Mouse (Mus musculus): Measurements from ENCODE around the gene Nr2c2ap.

Gene Nr2c2ap

DNA sequence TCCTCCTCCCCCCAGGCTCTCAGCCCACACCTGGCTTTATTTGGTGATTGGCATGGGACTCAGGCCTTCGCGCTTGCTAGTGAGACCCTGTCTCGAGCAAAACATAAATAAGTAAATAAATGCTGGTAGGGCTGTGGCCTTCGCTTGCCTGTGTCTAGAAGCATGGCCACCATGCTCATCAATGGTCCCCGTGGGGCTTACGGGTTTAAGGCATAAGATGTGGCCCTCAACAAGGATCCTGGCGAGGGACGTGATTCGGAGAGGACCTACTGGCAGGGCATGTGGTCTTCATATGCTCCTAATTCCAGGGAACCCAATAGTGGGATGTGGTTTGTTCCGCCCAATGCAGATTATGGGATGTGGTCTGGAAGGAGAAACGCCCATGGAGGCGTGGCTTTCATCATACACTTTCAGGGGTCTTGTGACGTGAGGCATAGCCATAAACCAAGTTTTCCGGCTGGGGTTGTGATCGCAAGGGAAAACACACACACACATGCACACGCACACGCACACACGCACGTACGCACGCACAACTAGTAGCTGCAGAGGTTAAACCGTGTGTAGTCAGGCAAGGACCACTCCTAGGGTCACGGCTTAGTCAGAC lies 19.8 kb upstream of the Nr2c2ap start:
- no peaks in the 10 kb centered on the region for H3K27me3 ChIP-seq (ENCODE audit: control insufficient read depth, insufficient read depth, low read length, poor library complexity, severe bottlenecking)
- DNase-seq (ENCODE audit: low read depth, low spot score): no peak
- no peaks in the 10 kb centered on the region for H3K36me3 ChIP-seq (ENCODE audit: control insufficient read depth, insufficient read depth, low read length, poor library complexity, severe bottlenecking)

DNA sequence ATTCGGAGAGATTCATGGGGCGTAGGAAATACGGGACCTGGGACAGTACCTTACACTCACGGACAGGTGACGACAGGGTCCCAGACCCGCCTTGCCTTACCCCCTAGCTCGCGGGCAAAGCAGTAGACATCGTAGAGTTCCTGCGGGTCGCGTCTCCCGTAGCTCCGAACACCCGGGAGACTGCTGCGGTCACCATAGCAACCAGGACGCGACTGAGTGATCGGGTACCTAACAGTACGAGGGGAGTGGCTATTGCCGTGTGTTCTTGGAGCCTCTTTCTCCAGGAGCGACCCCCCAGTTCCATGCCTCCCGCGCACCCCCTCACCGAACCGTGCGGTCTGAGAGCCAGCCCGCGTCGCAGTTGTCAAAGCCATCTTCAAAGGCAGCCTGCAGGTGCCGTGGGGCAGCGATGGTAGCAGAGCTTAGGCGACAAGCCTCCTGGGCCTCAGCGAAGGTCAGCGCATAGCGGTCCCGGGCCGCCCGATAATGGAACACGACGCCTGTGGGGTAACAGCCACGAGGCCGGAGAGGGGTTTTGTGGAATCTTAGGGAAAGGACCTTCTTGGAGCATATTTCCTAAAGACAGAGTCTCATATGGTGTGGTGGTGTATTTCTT lies 18.6 kb upstream of the Nr2c2ap start:
- no peaks in the 10 kb centered on the region for H3K36me3 ChIP-seq (ENCODE audit: control insufficient read depth, insufficient read depth, low read length, poor library complexity, severe bottlenecking)
- DNase-seq (ENCODE audit: low read depth, low spot score): peak; percentile 31

DNA sequence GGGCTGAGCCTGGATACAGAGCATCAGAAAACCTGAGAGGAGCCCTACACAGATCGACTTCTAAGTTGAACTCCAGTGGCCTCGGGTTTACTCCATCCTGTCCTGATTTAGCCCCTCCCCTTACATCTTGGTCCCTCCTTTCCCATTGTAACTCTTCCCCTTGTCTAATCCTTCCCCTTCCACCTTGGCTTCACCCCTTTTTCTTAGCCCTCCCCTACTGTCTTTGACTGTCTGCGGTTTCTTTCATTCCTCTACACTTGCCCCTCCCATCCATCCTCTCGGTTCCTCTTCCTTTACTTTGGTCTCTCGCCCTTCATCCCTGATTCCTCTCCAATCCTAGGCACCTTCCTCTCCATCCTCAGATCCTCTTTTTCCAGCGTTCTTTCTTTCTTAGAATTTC lies 16.6 kb upstream of the Nr2c2ap start:
- no peak for DNase-seq (ENCODE audit: low read depth, low spot score)
- Histone ChIP-seq H3K27me3 (ENCODE audit: control insufficient read depth, insufficient read depth, low read length, poor library complexity, severe bottlenecking) (no peaks in the 10 kb centered on the region), H3K36me3 (ENCODE audit: control insufficient read depth, insufficient read depth, low read length, poor library complexity, severe bottlenecking) (no peaks in the 10 kb centered on the region)

More for the DNA sequence above, 18.6 kb upstream of the Nr2c2ap start:
- no peaks in the 10 kb centered on the region for H3K27me3 ChIP-seq (ENCODE audit: control insufficient read depth, insufficient read depth, low read length, poor library complexity, severe bottlenecking)

DNA sequence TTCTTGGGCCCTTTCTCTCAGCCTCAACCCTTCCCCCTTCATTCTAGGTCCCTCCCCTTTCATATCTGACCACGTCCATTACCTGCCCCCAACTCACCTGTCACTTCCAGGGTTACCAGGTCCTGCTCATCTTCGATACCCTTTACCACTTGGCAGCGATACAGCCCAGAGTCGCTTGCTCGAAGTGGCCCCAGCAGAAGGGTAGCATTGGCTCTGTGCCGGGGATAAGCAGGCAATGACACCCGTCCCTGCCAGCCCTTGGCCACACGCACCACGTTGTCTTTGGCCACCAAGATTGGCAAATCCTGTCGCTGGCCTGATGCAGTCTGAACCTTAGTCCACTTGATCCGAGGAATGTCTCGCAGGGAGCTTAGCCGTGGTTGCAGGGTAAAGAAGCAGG lies 16.2 kb upstream of the Nr2c2ap start:
- Histone ChIP-seq H3K36me3 (ENCODE audit: control insufficient read depth, insufficient read depth, low read length, poor library complexity, severe bottlenecking) (no peaks in the 10 kb centered on the region), H3K27me3 (ENCODE audit: control insufficient read depth, insufficient read depth, low read length, poor library complexity, severe bottlenecking) (no peaks in the 10 kb centered on the region)
- no peak for DNase-seq (ENCODE audit: low read depth, low spot score)

DNA sequence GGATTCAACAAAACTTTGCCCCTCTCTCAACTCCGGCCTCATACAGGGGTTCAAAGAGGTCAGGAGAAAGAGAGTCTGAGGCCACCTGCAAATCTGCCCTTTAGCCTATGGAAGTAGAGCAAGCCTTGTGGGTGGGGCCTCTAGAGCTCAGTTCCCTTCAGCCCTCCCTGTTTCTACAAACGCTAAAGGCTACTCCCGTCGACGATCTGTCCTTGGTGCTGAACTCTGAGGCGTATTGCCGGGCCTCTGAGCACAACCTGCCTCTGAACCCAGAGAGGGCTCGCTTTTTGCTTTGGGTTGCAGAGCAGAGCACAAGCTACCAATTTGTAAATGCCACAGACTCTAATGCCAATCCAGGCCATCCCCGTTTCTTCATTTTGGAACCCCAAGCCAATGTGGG lies 13.5 kb upstream of the Nr2c2ap start:
- peak; percentile 64 for DNase-seq (ENCODE audit: low read depth, low spot score)
- H3K27me3 ChIP-seq (ENCODE audit: control insufficient read depth, insufficient read depth, low read length, poor library complexity, severe bottlenecking): no peaks in the 10 kb centered on the region
- no peaks in the 10 kb centered on the region for H3K36me3 ChIP-seq (ENCODE audit: control insufficient read depth, insufficient read depth, low read length, poor library complexity, severe bottlenecking)

DNA sequence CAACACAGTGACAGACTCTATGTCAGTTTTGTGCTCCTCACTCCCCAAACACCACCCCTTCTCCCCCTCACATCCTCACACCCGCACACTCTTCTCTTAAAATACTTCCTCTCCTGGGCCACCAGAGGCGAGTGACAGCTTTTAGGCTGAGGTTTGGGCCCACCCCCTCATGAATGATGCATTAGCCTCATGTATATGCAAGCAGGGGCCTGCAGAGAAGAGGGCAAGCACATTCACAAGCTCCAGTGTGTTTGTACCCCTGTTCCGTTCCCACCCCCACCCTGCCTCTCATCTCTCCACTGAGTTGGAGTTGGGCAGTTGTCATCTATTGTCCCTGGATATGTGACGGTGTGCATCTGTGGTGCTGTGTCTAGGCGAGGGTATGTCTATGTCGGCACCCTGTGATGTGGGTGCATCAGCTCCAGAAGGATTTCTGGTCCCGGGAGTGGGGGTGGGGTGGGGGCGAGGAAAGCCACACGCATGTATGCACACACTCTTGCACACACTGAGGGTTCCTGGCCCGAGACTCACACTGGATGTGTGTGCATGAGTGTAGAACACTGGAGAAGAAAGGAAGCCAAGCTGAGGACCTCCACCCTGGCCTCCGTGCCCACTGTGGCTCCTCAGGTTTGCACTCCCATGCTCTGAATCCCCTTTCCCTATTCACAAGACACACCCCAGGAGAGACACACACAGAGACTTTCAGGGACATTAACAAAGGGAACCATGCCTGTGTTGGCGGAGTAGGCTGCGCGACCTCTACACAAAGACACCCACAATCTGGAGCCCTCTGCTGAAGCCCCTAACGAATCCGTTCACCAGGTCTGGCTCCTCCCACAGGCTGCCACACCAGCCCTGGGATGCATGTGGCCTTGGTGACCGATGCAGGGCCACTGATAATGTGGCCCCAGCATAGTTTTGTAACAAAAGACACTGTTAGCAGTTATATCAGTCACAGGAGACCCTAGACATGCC lies 12.1 kb upstream of the Nr2c2ap start:
- DNase-seq (ENCODE audit: low read depth, low spot score): peak; percentile 42
- Histone ChIP-seq H3K36me3 (ENCODE audit: control insufficient read depth, insufficient read depth, low read length, poor library complexity, severe bottlenecking) (no peaks in the 10 kb centered on the region), H3K27me3 (ENCODE audit: control insufficient read depth, insufficient read depth, low read length, poor library complexity, severe bottlenecking) (no peaks in the 10 kb centered on the region)

DNA sequence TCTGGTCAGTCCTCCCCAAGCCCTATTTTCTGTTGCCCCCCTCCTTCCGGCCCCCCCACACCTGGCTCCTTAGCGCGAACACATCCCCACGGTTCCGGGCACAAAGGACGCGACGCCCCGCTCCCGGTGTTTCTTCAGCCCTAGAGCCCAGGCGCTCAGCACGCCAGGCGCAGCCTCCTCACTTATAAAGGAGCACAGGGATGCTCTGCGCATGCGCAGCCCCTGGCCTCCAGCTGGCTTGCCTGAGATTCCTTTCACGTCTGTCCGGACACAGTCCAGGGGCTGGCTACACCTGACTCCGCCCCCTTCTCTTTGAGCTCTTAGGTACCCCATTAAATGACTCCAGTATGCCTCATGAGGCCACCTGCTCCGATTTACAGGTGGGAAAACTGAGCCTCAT lies 10.5 kb upstream of the Nr2c2ap start, which contains the start of gene Ncan:
Ncan (minus strand) TSS at position 207 of the 400 bp plus-strand sequence.
- Histone ChIP-seq H3K27me3 (ENCODE audit: control insufficient read depth, insufficient read depth, low read length, poor library complexity, severe bottlenecking) (no peaks in the 10 kb centered on the region), H3K36me3 (ENCODE audit: control insufficient read depth, insufficient read depth, low read length, poor library complexity, severe bottlenecking) (no peaks in the 10 kb centered on the region)
- DNase-seq (ENCODE audit: low read depth, low spot score): peak; percentile 51

DNA sequence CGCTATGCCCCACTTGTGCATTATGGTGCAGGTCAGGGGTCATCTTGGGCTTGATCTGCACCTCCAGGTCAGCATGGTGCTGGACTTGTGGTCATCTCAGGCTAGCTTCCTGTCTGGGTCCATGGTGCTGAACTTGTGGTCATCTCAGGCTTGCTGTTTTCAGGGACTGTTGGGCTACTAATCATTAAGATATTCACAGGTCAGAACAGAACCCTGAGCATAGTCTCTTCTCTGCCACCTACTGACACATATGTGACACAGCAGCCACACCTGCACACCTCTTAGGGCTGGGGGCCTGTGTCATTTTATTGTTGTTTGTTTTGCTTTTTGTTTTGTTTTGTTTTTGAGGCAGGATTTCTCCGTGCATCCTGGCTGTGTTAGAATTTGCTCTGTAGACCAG lies 8.3 kb upstream of the Nr2c2ap start:
- no peaks in the 10 kb centered on the region for H3K27me3 ChIP-seq (ENCODE audit: control insufficient read depth, insufficient read depth, low read length, poor library complexity, severe bottlenecking)
- H3K36me3 ChIP-seq (ENCODE audit: control insufficient read depth, insufficient read depth, low read length, poor library complexity, severe bottlenecking): no peaks in the 10 kb centered on the region
- DNase-seq (ENCODE audit: low read depth, low spot score): peak; percentile 57

DNA sequence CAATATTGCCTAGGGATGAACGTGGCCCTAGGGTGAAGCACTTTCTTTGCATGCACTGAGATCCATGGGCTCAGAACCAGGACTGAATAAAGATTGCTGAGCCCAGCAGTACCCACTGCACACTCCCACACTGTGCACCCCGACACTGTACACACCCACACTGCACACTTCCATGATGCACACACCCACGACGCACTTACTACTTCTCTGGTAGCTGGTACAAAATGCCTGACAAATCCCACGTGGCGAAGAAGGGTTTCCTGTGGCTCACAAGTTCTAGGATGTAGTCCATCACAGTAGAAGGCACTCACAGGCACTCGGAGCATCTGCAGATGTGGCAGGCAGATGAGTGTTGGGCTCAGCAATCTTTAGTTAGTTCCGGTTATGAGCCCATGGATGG lies 6.1 kb upstream of the Nr2c2ap start:
- no peaks in the 10 kb centered on the region for H3K27me3 ChIP-seq (ENCODE audit: control insufficient read depth, insufficient read depth, low read length, poor library complexity, severe bottlenecking)
- DNase-seq (ENCODE audit: low read depth, low spot score): no peak
- H3K36me3 ChIP-seq (ENCODE audit: control insufficient read depth, insufficient read depth, low read length, poor library complexity, severe bottlenecking): no peaks in the 10 kb centered on the region

DNA sequence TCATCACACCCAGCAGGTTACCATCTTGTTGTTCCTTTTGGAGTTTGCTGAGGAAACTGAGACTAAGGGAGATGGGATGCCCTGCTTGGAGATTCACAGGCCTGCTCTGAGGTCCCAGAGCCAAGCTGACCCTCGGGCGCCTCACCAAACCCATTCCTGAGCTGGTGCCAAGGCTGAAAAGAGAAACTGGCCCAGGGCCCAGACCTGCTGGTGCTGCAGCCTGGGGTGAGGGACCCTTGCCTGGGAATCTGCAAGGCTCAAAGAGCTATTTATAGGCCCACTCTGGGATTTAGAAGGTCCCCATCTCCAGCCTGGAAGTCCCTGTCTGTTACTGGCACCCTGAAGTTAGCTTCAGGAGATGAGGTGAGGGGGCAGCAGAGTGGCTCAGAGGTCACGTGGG lies 2.7 kb upstream of the Nr2c2ap start:
- DNase-seq (ENCODE audit: low read depth, low spot score): no peak
- H3K27me3 ChIP-seq (ENCODE audit: control insufficient read depth, insufficient read depth, low read length, poor library complexity, severe bottlenecking): no peaks in the 10 kb centered on the region

DNA sequence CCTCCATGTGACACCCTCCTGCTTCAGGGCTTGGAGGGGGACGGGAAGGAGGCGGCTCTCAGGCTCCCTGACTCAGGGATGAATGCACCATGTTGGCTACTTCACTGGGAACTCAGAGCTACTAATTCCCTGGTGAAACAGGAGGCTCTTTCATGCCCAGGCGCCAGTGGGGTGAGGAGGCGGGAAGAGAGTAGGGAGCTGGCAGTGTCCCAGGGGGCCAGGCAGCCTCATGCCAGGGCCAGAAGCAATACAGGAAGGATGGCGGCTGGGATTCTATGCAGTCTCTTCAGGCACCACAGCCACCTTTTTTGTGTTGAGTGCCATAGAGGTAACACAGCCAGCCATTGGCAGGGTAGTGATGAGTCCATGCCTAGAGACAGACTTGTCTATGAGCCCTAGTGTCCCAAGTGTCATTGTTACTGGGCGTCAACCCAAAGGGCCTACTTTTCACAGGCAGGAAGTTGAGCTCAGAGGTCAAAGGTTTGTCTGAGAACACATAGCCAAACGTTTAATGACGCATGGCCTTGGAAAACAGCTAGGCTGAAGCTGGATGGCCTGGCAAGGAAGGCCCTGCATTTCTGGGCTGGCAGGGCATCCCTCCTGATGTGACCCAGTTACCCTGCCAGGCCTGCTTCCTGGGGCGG lies 1.7 kb upstream of the Nr2c2ap start:
- DNase-seq (ENCODE audit: low read depth, low spot score): no peak
- no peaks in the 10 kb centered on the region for H3K27me3 ChIP-seq (ENCODE audit: control insufficient read depth, insufficient read depth, low read length, poor library complexity, severe bottlenecking)
- H3K36me3 ChIP-seq (ENCODE audit: control insufficient read depth, insufficient read depth, low read length, poor library complexity, severe bottlenecking): no peaks in the 10 kb centered on the region; the same call in 1 of the 2 replicates

More for the DNA sequence above, 2.7 kb upstream of the Nr2c2ap start:
- no peaks in the 10 kb centered on the region for H3K36me3 ChIP-seq (ENCODE audit: control insufficient read depth, insufficient read depth, low read length, poor library complexity, severe bottlenecking)

DNA sequence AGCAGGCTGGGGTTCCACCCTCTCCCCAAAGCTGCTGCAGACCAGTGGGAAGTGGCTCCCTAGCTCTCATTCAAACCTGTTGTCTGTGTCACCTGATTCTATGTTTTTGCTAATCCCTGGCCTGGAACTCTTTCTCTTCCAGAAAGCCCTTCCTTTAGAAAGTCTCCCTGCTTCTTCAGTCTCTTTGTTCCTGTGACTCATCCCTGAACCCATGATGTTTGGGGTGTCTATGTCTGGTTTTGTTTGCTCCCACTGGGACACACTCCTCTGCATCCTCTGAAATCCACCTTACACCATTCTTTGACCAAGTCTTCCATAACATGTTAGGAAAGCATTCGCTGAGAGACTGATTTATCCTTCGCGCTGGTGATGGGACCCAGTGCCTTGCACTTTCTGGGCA lies 1.1 kb upstream of the Nr2c2ap start:
- no peaks in the 10 kb centered on the region for H3K27me3 ChIP-seq (ENCODE audit: control insufficient read depth, insufficient read depth, low read length, poor library complexity, severe bottlenecking)
- no peak for DNase-seq (ENCODE audit: low read depth, low spot score)
- H3K36me3 ChIP-seq (ENCODE audit: control insufficient read depth, insufficient read depth, low read length, poor library complexity, severe bottlenecking): no peaks in the 10 kb centered on the region; the same call in 1 of the 2 replicates

DNA sequence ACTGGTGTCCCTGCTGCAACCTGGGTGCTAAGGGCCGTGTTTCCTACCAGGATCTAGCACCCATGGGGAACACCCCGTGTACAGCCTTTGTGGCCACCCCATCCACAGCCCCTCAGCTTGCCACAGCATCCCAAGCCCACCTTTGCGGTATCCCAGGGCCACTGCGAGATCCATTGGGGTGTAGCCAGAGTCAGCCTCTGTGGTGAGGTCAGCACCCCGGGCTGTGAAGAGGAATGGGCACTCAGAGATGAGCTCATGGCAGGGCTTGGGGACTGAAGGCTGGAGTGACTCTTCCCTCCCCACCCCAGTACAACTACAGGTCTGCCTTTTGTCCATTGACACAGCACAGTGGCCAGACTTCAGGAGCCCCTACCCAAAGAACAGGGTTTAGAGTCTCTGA lies 3.0 kb downstream of the Nr2c2ap start:
- H3K27me3 ChIP-seq (ENCODE audit: control insufficient read depth, insufficient read depth, low read length, poor library complexity, severe bottlenecking): no peaks in the 10 kb centered on the region
- DNase-seq (ENCODE audit: low read depth, low spot score): no peak
- H3K36me3 ChIP-seq (ENCODE audit: control insufficient read depth, insufficient read depth, low read length, poor library complexity, severe bottlenecking): no peaks in the 10 kb centered on the region; the same call in 1 of the 2 replicates

DNA sequence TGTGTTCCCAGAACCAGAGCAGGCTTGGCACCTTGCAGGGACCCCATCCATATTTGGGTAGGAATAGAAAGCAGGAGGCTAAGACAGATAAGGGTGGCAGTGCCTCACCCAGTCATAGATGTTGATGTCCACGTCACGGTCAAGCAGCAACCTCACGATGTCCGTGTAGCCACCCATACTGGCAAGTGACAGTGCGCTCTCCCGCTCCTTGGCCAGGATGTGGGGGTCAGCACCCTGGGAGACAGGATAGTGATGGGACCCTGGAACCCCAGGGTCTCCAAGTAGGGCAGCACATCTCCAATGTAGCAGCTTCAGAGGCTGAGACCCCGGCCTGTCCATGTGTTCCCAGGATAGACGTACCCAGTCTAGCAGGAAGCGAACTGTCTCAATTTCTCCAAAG lies 3.8 kb downstream of the Nr2c2ap start:
- H3K36me3 ChIP-seq (ENCODE audit: control insufficient read depth, insufficient read depth, low read length, poor library complexity, severe bottlenecking): no peaks in the 10 kb centered on the region; the same call in 1 of the 2 replicates
- DNase-seq (ENCODE audit: low read depth, low spot score): no peak
- no peaks in the 10 kb centered on the region for H3K27me3 ChIP-seq (ENCODE audit: control insufficient read depth, insufficient read depth, low read length, poor library complexity, severe bottlenecking)
